Mouse (Mus musculus): ENCODE measurements around the gene Lipt1.

DNA sequence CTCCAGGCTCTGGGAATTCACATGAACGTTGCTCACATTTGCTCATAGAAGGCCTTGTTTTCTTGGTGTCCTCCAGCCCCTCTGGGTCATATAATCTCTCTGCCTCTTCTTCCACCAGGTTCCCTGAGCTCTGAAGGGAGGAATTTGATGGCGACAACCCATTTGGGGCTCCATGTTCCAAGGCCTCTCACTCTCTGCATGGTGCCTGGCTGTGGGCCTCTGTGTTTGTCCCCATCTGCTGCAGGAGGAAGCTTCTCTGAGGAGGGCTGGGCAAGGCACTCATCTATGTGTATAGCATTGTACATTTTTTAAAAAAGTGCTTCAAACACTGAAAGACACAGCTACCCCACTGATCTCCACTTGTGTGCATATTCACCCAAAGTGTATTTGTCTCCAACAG lies 39.9 kb upstream of the Lipt1 start:
- no peak for TF ChIP-seq POLR2A (IDR thresholded peaks at IDR 0.05; ENCODE audit: insufficient read length, low read depth)
- no peak for TF ChIP-seq CEBPB (IDR thresholded peaks at IDR 0.05; ENCODE audit: insufficient read depth, poor library complexity, severe bottlenecking)
- TF ChIP-seq POLR2AphosphoS2 (IDR thresholded peaks at IDR 0.05; ENCODE audit: insufficient read length, low read depth): no peak
